Mouse (Mus musculus) lung, postnatal 25 days (tissue): ENCODE results near the gene Arfgap2.
A peak's percentile ranks its signal among the peaks of the same experiment; 100 is the strongest.

Source experiments
- DNase-seq: peaks from one replicate; pipeline ENCODE4 v3.0.0; 2022; ENCODE audit warnings: low spot score

Arfgap2 gene

DNA sequence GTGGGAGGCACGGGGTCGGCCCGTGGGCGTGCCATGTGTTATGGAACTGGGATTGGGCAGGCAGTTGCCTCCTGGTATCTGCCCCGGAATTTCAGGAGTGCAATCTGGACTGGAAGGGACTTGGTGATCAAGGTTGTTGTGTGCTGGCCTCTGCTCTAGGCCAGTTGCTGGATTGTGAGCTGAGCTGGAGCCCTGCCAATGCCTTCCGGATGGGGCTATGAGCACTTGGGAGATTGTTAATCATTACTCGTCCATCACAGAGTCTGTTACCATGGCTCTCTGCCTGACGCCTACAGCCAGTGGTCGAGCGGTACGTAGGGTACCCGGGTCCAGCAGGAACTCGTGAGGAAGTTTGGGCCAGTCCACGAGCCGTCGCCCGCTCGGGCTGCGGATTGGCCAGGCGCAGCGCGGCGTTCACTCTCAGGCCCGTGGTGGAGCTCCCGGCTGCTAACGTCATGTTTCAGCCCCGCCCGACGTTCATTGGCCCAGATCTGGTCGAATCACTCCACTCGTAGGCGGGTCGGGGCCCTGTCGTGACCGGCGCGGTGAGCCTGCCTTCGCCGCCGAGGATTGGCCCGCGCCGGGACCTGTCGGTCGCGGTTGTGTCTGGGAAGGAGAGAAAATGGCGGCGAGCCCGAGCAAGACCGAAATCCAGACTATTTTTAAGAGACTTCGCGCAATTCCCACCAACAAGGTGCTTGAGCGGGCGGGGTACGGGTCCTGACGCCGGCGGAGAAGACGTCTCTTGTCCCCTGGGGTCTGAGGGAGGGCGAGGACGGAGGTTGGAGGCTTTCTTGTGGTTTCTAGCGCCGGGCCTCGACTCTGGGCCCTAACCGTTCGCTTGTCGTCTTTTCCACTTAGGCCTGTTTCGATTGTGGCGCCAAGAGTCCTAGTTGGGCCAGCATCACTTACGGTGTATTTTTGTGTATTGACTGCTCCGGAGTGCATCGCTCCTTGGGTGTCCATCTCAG, at the start of gene Arfgap2:
Gene Arfgap2, plus strand, starts transcription at position 264 of the 971 bp plus-strand sequence.
- DNase-seq, result peak; percentile 99

DNA sequence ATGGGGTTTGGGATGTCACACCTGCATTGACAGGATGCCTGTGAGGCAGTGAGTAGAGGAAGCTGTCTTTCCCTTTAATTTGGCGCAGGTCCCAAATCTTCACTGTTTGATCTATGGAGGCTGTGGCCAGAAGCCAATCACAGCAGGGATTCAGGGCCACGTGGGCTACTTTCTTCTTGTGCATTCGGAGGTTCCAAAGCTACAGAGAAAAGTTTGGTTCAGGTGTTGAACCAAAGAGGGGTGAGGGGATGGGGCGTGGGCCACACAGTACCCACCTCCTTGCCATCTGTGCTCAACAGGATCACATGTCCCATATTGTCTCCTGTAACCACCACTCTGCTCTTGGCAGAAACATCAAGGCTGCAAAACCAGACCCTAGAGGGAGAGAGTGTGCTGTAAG, 47.7 kb upstream of the Arfgap2 start:
- no peak for DNase-seq

DNA sequence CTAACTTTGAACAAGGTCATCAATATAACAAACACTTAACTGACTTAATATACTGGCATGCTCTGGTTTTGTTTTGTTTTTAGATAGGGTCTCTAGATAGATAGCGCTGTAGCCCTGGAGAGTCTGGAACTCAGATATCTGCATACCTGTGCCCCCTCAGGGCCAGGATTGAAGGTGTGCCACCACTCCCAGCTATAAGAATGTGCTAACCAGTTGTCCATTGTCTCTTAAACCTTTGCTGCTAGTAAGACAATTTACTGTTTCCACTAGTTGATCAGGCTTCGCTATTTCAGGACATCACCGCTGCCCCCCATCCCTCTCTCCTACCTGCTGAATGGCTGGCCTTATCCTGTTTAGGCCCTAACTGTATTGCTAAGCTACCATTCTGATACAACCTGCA, 44.3 kb upstream of the Arfgap2 start:
- no peak for DNase-seq

DNA sequence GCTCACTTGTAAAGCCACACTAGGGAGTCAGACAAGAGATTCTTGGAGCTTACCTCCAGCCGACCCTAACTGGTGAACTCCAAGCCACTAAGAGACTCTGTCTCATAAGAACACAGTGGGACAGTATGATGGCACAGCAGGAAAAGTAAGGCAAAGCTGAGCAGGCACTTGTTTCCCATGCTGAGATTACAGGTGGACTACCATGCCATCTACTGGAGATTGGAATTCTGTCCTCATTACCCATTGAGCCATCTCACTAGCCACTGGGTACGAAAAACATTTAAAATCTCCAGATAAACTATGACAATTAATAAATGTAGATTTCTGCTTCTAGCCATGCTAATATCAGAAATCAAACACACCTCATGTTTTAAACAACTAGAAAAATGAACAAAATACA, 41.2 kb upstream of the Arfgap2 start:
- DNase-seq, result no peak

DNA sequence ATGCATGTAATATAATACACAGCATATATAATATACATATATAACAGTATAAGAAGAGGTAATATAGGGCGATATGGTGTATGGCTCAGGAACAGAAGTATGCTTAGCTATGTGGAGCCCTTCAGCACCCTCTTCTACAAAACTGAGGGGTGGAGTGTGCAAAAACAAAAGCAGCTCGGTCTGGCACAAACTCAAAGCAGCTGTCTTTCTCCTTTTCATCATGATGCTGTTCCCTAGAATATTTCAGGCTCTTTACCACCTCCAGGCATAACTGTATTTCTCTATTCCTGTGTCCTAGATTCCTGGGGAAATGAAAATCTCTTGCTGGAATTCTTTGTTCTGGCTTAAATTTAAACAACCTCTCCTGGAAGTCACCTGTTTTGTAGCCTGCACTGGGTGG, 35.0 kb upstream of the Arfgap2 start:
- no peak for DNase-seq

DNA sequence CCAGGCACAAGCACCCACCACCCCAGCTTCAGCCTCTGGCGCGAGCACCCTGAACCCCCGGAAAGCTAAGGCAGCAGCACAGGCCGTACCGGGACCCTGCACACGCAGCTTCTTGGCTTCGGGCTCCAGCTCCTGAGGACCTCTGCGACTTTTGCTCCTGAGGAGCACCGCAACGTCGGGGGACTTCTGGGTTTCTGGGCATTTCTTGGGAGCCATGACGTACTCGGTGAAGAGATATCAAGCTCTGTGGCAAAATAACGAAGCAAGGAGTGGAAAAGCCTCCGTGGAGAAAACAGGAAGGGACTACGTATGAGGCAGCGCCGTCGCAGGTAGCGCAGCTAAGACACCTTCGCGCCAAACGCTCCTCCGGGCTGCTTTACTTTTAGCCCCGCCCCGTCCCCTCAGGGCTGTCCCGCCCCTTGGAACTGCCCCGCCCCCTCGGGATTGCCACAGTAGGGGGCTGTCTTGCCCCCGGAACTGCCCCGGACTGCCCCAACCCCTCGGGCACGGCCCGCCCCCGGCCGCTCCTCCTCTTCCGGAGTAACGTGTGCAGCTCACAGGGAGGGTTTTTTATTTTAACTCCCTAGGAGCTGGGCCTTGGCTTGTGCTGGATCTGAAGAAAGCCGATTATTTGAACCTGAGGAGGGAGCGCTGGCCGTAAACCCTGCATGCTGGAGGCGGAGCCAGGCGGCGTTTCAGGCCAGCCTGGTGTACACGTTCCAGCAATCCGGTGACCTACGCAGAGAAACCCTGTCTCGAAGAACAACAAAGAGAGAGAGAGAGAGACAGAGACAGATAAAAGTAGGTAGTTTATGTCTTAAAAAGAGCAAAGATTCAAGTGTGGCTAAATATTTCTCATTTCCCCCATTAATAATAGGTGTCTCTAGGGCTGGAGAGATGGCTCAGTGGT, 27.9 kb upstream of the Arfgap2 start, which contains the start of gene Ddb2:
Gene Ddb2, minus strand, starts transcription at position 382 of the 910 bp plus-strand sequence.
- peak; percentile 92 for DNase-seq

DNA sequence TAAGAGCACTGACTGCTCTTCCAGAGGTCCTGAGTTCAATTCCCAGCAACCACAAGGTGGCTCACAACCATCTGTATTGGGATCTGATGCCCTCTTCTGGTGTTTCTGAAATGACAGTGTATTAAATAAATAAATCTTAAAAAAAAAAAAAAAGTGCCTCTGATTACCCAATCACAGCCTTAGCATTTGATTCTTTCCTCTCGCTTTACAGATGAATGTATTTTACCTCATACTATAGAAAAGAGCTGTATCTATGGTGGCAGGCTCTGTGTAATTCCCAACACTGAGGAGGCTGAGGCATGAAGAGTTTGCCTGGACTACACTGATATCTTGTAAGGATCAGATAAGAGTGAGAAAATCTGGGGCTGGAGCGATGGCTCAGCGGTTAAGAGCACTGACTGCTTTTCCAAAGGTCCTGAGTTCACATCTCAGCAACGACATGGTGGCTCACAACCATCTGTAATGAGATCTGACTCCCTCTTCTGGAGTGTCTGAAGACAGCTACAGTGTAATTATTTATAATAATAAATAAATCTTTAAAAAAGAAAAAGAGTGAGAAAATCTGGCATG, 27.2 kb upstream of the Arfgap2 start:
- DNase-seq, result peak; percentile 26

DNA sequence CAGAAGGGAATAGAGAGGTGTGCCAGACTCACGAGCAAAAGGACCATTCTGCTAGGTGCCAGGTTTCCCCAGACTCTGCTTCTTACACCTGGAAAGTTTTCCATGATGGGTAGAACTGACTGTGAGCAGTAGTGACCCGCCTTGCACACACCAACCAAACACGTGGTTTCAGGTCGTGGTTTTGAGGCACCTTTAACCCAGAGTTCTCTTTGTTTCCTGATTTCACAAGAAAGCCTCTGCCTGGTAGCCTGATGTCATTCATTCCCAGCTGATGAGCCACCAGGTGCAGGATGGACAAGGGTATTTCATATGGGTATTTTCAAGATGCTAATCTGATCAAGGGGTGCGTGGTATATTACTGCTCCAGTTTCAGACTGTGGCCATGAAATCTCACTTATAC, 22.2 kb upstream of the Arfgap2 start:
- no peak for DNase-seq

DNA sequence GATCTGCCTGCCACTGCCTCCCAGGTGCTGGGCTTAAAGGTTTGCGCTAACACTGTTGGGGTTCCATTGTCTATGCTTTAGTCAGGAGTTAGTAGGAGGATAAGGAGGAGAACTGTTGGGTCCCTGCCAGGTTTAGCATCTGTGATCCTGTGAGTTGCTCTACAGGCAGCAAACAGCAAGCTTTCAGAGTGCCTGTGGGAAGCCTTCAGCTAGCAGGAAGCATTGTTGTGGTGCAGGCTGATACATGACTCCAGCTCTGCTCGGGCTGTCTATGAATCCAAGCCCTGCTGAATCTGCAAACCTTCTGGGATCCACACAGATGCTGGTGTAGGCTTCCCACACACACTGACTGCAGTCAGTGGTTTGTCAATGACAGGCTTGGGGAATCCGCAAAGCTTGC, 21.4 kb upstream of the Arfgap2 start:
- no peak for DNase-seq

DNA sequence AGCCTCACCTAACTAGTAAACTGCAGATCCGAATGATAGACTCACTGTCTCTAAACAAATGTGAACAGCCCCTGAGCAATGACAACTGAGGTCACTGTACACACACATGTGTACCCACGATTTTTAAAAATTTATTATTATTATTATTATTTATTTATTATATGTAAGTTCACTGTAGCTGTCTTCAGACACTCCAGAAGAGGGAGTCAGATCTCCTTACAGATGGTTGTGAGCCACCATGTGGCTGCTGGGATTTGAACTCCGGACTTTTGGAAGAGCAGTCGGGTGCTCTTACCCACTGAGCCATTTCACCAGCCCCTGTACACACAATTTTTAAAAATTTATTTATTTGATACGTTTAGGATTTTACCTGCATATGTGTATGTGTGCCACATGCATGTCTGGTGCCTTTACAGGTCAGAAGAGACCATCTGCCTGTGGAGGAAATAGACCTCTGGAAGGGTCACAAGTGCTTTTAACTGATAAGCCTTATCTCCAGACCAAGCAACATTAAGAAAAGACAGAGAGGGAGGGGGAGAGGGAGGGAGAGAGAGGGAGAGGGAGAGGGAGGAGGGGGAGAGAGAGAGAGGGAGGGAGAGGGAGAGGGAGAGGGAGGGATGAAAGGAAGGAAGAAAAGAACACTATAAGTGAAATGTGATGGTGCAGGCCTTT, 20.1 kb upstream of the Arfgap2 start:
- DNase-seq, result no peak

DNA sequence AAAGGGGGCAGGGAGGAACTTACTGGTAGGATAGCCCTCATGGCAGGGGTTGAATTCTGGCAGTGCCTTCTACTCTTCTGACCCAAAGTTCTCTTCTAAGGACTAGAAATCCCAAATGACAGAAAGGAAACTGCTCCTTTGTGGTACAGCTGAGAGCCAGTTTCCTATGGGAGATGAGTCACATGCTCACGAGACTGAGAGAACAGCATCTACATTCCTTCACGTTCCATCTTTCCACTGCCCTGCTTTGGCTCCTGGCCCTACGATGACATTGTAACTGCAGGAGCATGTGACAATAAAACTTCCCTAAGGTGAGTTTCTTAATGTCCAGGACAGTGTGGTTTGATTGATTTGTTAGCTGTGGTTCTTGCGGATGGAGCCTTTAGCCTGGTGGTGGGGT, 16.4 kb upstream of the Arfgap2 start:
- DNase-seq, result no peak

DNA sequence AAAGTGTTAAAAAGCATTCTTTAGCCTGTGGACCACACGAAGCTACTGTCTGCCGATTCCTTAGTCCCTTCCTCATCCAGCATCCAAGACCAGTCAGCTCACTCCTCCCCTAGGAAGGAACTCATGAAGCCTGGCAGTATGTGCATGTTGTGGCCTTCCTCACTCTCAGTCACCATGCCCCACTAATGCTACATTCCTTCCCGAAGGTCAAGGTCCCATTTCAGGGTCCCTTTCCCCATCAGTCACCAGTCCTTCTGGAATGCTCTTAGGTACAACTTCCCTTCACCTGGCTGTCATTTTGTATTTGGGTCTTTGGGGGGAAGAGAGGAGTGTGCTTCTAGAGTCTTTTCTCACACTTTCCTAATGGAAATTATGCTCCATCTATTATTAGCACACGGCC, 12.8 kb upstream of the Arfgap2 start:
- no peak for DNase-seq

DNA sequence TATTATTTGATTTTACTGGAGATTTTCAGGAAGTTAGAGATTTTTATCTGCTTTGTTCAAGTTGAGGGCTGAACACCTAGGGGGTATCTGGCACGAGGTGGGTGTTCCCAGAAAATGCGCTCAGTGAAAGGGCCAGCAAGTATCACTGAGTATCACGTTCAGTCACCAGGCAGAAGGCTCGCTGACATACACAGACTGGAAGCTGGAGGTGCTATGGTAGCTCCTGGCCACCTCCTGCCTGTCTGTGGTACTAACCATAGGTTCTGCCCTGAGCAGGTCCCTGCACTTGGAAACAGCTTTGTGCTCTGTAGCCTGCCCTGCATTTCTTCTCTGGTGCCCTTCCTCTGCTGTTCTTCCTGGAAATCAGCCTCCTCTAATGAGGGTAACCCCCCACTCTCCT, 12.3 kb upstream of the Arfgap2 start:
- no peak for DNase-seq

DNA sequence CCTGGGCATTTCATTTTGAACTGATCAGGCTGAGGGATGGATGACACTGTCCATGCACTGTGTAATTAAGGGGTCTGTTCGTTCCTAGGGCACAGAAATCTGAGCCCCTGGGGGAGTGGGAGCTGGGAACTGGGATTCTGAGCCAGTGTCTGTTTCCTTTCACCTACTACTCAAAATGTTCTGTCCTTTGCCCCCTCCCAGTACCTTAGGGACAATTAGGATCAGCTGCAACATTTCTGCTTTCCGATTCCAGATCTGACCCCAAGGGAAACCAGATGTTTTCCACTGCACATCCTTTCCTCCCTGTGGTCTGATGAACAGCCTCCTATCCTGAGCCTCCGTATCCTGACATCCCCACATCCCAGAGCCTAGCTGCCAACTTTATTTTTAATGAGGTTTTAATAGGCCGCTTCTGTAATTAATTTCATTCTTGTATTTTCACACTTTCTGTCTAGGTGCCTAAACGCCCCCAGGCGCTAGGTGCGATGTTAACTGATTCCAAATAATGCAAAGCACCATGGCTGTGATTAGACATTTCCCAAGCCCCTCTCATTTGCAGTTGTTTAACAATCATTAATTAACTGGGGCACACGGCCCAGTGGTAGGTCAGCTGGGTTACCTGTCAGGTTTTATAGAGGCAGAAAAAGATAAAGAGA, 9.9 kb upstream of the Arfgap2 start:
- no peak for DNase-seq

DNA sequence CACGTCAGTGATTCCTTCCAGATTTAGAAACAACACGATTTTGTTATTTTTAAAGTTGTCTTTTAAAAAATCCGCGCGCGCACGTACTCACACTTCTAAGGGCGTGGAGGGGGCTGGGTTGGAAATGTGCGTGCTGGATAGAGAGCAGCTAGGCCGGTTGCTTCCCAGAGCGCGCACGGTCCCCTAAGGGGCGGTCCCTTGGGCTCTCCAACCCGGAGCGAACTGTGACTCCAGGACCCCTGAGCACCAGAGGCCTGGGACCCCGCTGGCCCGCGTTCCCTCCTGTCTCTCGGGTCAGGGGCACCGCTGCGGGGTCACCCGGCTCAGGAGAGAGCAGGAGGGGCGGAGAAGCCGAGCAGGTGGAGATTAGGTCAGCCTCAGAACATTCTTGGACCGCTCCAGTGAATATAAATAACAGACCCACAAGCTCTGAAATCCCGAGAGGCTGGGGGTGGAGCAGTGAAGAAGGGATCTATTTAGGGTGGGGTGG, 9.1 kb upstream of the Arfgap2 start, which contains the start of gene Pacsin3:
Gene Pacsin3, plus strand, starts transcription at position 294 of the 490 bp plus-strand sequence.
- no peak for DNase-seq

DNA sequence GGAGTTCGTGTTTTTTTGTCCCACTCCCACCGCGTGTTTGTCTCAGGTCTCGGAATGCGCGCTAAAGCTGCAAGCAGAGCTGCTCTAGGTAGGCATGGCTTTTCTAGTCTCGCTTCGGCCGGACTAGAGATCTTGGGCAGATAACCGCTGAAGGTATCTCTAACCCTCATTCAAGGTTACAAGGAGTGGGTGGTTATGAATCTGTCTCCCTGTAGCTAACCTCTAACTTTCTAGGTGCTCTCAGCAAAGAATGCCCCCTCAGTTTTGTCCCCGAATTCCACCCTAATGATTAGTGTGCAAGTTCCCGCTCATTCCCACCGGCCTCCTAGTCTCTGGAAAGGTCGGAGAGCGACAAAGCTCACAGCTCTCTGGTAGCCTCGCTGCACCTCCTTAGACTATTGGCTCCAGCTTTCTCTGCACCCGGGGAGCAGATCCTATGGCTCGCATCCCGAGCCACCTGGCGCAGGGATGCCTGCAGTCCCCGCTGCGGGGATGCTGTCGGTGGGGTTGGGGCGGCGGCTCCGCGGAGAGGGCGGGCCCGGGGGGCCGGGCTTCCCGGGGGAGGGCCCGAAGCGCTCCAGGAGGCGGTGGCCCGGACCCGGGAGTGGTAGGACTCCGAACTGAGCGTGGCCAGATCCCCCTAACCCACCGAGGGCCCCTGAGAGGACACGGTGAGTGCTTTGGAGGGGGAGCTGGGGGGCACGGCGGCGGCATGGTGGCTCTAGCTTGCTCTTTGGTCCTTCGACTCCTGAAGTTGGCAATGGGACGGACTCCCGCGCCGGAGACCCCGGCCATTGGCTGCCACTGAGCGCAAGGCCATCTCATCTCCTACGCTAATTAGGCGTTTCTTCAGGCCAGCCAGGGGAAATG, 8.3 kb upstream of the Arfgap2 start:
- peak; percentile 24 for DNase-seq

DNA sequence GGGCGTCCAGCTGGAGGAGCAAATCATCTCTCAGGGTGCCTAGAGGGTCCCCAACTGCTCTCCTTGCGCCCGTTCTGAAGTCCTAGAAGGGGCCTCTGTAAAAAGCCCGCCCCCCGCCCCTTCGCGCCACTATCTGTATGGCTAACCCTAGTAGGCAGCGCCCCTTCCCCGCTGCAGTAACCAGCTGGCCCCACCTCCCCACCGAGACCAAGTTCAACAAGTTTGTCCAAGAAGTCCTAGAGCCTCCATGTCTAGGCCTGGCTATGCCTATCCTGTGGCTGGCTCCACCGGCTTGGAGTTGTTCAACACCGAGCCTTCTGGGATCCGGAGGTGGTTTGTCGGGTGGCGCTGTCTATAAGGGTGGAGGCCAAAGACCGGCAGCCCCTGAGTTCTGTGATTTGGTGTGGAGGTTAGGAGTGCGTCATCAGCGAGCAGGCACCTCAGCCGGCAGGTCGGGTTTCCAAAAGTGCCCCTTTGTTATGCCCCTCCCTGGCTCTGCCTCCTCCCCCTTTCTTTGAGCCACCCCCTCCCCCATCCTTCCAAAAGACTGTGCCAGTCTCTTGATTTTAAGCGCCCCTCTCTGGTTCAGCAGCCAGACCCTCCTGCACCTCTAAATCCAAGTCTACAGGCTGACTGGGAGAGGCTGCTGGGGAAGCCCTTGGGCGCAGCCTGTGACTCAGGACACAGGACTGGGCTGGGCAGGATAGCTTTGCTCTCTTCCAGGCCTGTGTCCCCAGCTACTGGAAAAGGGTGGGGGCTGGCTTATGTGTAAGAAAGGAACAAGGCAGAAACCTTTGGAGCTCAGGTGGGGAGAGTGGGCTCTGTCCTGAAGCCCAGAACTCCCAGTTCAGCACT, 7.4 kb upstream of the Arfgap2 start:
- peak; percentile 24 for DNase-seq

DNA sequence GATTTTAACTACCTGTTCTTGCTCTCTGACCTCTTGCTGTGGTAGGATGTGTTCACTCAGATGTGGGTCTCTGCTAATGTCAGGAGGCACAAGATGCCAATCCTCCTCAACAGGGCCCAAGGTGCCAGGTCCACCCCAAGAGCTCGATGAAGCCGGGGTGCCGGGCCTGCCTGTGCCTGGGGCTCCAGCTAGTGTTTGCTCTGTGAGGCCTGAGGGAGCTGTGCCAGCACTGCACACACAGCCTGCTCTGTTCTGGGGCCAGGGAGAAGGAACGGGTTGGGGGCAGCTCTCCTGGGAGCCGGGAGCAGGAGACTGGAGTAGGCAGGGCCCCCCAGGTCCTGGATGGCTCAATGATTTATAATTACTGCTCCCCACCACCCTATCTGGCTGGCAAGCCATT, 6.7 kb upstream of the Arfgap2 start:
- no peak for DNase-seq

DNA sequence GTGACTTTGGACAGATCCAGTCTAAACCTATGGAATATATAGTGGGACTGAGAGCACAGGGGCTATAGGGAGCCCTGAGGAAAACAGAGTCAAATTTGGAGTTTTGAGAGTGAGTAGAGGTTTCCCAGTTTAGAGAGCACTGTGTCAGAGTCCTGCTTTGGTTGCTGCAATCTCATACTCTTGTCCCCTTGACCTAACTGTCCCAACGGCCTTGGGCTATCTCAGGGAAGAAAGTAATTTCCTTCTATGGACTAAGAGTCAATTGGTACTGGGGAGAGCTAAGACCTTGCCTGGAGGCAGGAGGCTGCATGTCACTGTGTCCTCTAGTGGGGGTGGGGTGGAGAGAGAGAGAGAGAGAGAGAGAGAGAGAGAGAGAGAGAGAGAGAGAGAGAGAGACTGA, 5.9 kb upstream of the Arfgap2 start:
- DNase-seq, result no peak
